Mouse (Mus musculus): ENCODE results near the gene Cops6. TPM values are rescaled to one million over a fixed set of nuclear protein-coding genes. Genes with fewer than 3 reads are reported as not detected.

Gene Cops6
- polyA plus RNA-seq, 1 experiment from 2014 or later = 319 TPM

- peak; percentile 93 for ATAC-seq (ENCODE audit: insufficient read depth, low FRiP score, low TSS enrichment)
- Histone ChIP-seq H3K4me2 (ENCODE audit: low read depth) (peak within 1 kb of the TSS; percentile 88), H3K4me1 (ENCODE audit: control insufficient read depth, insufficient read depth, low read length) (peaks cover 12% of the 10 kb centered on the region), H3K9me3 (ENCODE audit: control insufficient read depth, low read length) (no peaks in the 10 kb centered on the region), H3K4me3 (ENCODE audit: low read depth, low read length) (peak within 1 kb of the TSS; percentile 82), H3K9ac (ENCODE audit: low read length) (peak within 1 kb of the TSS; percentile 90), H3K27me3 (ENCODE audit: control insufficient read depth, insufficient read depth, low read length) (no peaks in the 10 kb centered on the region), H3K36me3 (ENCODE audit: control insufficient read depth, insufficient read depth, low read length) (peaks cover 11% of the 10 kb centered on the region), H3K27ac (ENCODE audit: low read depth, low read length) (peak within 1 kb of the TSS; percentile 93)
- under 1% methylated on average over 54 of the region's 54 CpGs for WGBS
- peak; percentile 92 for DNase-seq (ENCODE audit: low spot score)
These were observed 11.0 kb downstream of the Cops6 start, which contains the start of the genes Ap4m1 and Mcm7 for GRCm38 (mm10) chr5:138171695-138172491. TSS of gene Ap4m1 (plus strand) at chr5:138172002. TSS of gene Mcm7 (minus strand) at chr5:138172422.

DNA sequence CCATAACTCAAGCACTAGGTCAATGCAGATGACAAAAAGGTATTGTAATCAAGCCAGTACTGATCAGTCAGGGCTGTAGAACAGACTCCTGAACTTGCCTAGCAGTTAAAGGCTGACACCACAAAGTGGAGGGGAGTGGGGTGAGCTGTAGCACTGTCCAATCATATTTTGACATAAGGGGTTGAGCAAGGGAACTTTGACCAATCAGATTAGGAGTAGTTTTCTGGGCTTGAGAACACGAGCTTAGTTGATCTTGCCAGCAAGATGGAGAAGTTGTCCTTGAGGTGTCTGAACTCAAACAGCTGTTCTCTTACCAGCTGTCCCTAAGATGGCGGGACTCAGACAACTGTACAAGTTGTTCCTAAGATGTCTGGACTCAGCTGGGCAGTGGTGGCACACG, 12.3 kb downstream of the Cops6 start:
- peaks cover 11% of the 10 kb centered on the region for H3K36me3 ChIP-seq (ENCODE audit: control insufficient read depth, insufficient read depth, low read length)
- no peaks in the 10 kb centered on the region for H3K9me3 ChIP-seq (ENCODE audit: control insufficient read depth, low read length)
- peaks cover 12% of the 10 kb centered on the region for H3K4me1 ChIP-seq (ENCODE audit: control insufficient read depth, insufficient read depth, low read length)
- H3K9ac ChIP-seq (ENCODE audit: low read length) = no peak overlapping the region
- DNase-seq (ENCODE audit: low spot score) = no peak
- 87% methylated on average over 3 of the region's 3 CpGs for WGBS
- no peak overlapping the region for H3K27ac ChIP-seq (ENCODE audit: low read depth, low read length)
- H3K4me2 ChIP-seq (ENCODE audit: low read depth) = no peak overlapping the region; the same call in 1 of the 2 replicates
- H3K4me3 ChIP-seq (ENCODE audit: low read depth, low read length) = no peak overlapping the region
- ATAC-seq (ENCODE audit: insufficient read depth, low FRiP score, low TSS enrichment) = no peak
- no peaks in the 10 kb centered on the region for H3K27me3 ChIP-seq (ENCODE audit: control insufficient read depth, insufficient read depth, low read length)

DNA sequence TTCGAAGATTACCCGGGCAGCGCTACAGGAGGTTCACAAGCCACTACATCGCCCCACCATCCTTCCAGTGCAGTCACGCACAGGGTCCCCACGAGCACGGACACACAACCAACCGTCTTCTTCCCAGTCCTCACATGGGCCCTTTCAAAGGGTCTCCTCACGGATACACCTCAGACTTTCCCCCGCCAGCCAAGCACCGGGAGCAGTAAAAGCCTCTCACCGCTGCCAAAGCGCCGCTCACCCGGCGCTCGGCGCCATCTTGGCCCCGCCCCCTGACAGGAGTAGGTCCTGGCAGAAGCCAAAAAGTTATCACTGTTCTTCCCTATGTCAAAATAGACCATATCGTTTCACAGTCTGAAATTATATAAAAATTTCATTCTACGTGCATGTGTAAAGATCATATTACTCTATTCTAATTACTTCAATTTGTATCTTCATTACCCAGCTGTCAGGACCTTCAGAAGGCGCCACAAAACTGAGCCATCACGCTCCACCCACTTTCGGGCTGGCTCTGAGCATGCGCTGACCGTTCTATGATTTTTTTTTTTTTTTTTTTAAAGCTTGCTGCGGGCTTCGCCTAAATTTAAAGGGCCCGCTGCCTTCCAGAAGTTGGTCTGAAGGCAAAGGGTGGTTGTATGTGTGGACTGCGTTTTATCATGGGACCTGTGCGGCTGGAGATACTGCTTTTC, 26.2 kb downstream of the Cops6 start, which contains the start of the genes Taf6 and Cnpy4:
Taf6 (minus strand) TSS at position 502 of the 689 bp plus-strand sequence.
Cnpy4 (plus strand) TSS at position 536 of the 689 bp plus-strand sequence.
- Histone ChIP-seq H3K9me3 (ENCODE audit: control insufficient read depth, low read length) (no peaks in the 10 kb centered on the region), H3K36me3 (ENCODE audit: control insufficient read depth, insufficient read depth, low read length) (peaks cover 6% of the 10 kb centered on the region), H3K4me3 (ENCODE audit: low read depth, low read length) (peak within 1 kb of the TSS; percentile 51), H3K4me1 (ENCODE audit: control insufficient read depth, insufficient read depth, low read length) (0 out of 2 replicates have a peak, but pooled peaks cover 5% of the 10 kb centered on the region), H3K27me3 (ENCODE audit: control insufficient read depth, insufficient read depth, low read length) (no peaks in the 10 kb centered on the region), H3K4me2 (ENCODE audit: low read depth) (peak within 1 kb of the TSS; percentile 69), H3K27ac (ENCODE audit: low read depth, low read length) (no peak within 1 kb of the TSS), H3K9ac (ENCODE audit: low read length) (peak within 1 kb of the TSS; percentile 67)
- peak; percentile 83 for DNase-seq (ENCODE audit: low spot score)
- under 1% methylated on average over 31 of the region's 31 CpGs for WGBS
- peak; percentile 79 for ATAC-seq (ENCODE audit: insufficient read depth, low FRiP score, low TSS enrichment)

DNA sequence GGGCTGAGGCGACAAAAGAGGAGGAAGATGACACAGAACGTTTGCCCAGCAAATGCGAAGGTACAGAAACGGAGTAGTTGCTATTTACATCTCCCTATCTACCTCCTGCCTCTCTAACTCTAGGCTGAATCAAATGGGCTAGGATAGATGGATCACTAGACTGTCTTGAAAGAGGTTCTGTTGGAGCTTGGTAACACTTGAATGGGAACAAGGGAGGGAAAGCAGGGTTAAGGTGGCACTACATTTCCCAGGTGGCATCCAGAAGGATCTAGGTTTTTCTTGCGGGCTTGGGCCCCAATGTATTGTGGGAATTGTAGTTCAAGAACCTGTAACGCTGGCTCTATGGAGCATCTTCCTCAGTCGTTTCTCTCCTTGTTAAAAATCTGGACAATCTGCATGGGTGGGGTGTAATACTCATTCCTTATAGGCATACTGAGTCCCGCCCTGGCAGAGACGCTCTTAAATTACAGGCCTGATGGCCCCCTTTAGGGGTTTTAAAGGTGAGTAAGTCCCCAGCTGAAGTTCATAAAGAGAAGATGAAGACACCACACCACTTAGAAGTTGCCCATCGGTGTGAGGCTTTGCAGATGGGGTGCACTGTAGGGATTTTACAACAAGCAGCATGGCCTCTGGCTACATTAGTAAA, 26.9 kb downstream of the Cops6 start:
- Histone ChIP-seq H3K4me2 (ENCODE audit: low read depth) (peak overlapping the region; percentile 53), H3K27me3 (ENCODE audit: control insufficient read depth, insufficient read depth, low read length) (no peaks in the 10 kb centered on the region), H3K27ac (ENCODE audit: low read depth, low read length) (no peak overlapping the region), H3K4me3 (ENCODE audit: low read depth, low read length) (peak overlapping the region; percentile 51), H3K9ac (ENCODE audit: low read length) (peak overlapping the region; percentile 67), H3K36me3 (ENCODE audit: control insufficient read depth, insufficient read depth, low read length) (no peaks in the 10 kb centered on the region; the same call in none of the 2 replicates), H3K9me3 (ENCODE audit: control insufficient read depth, low read length) (no peaks in the 10 kb centered on the region), H3K4me1 (ENCODE audit: control insufficient read depth, insufficient read depth, low read length) (0 out of 2 replicates have a peak, but pooled peaks cover 5% of the 10 kb centered on the region)
- ATAC-seq (ENCODE audit: insufficient read depth, low FRiP score, low TSS enrichment) (peak; percentile 81), DNase-seq (ENCODE audit: low spot score) (peak; percentile 55)
- under 1% methylated on average over 10 of the region's 10 CpGs for whole genome bisulfite sequencing

DNA sequence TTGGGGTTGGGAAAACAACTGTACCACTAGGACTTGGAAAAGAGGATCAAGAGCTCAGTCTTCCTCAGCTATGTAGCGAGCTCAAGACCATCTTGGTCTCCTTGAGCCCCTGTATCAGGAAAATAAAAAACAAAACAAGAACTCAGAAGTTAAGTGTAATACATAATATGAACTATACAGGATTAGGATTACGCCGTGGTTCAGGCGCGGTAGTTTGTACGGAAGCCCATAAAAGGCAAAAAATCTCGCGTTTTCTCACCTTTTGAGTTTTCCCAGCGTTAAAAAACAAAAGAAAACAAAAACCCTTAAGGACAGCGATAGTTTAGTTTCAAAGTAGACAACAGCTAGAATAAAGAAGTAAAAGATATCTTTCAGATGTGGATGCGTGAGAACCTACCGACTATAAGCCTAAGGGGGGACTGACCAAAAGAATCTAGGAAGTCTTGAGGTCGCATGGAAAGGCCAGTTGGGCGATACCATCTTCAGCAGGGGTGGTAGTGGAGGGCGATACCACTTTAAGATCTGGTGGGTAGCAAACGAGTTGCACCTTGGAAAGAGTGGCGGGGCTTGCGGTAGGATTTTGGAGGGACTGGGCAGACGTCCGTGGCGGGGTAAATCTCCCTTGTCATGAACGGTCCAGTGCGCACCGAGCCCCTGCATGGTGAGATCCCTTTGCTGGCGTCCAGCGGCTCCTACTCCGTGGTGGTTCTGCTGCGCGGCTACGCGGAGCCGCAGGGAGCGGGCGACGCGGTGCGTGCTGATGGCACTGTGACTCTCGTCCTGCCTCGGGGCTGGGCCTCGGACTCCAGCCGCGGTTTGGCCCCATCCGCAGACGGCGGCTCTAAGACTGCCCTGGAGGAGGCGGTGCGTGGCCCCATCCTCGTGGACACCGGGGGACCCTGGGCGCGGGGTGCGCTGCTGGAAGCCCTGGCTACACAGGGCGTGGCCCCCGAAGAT, 33.2 kb downstream of the Cops6 start, which contains the start of gene Mblac1:
Mblac1 (plus strand) TSS at position 544 of the 957 bp plus-strand sequence.
- Histone ChIP-seq H3K9ac (ENCODE audit: low read length) (peak within 1 kb of the TSS; percentile 86), H3K4me3 (ENCODE audit: low read depth, low read length) (peak within 1 kb of the TSS; percentile 67), H3K4me2 (ENCODE audit: low read depth) (peak within 1 kb of the TSS; percentile 99), H3K36me3 (ENCODE audit: control insufficient read depth, insufficient read depth, low read length) (no peaks in the 10 kb centered on the region; the same call in none of the 2 replicates), H3K4me1 (ENCODE audit: control insufficient read depth, insufficient read depth, low read length) (peaks cover 4% of the 10 kb centered on the region; the same call in 1 of the 2 replicates), H3K9me3 (ENCODE audit: control insufficient read depth, low read length) (no peaks in the 10 kb centered on the region), H3K27me3 (ENCODE audit: control insufficient read depth, insufficient read depth, low read length) (no peaks in the 10 kb centered on the region), H3K27ac (ENCODE audit: low read depth, low read length) (peak within 1 kb of the TSS; percentile 76)
- ATAC-seq (ENCODE audit: insufficient read depth, low FRiP score, low TSS enrichment) (peak; percentile 82), DNase-seq (ENCODE audit: low spot score) (peak; percentile 88)
- 8% methylated on average over 54 of the region's 54 CpGs for WGBS

DNA sequence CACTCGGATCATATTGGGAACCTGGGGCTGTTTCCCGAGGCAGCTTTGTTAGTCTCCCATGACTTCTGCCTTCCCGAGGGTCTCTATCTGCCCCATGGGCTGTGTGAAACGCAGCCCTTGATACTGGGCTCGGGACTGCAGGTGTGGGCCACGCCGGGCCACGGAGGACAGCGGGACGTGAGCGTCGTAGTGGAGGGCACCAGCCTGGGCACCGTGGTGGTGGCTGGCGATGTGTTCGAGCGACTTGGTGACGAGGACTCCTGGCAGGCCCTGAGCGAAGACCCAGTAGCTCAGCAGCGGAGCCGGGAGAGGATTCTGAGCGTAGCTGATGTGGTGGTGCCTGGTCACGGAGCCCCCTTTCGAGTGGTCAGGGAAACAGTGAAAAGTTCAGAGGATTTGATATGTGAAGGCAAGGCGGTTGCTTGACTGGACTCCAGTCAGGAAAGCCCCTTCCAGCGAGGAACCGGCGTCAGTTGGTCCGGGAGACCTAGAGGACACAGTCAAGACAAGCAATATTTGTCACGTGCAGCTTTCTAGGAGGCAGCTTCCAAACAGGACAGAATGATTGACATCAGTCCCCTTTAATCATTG, 34.0 kb downstream of the Cops6 start:
- DNase-seq (ENCODE audit: low spot score) (peak; percentile 48), ATAC-seq (ENCODE audit: insufficient read depth, low FRiP score, low TSS enrichment) (peak; percentile 79)
- no peaks in the 10 kb centered on the region for H3K27me3 ChIP-seq (ENCODE audit: control insufficient read depth, insufficient read depth, low read length)
- H3K9ac ChIP-seq (ENCODE audit: low read length) = peak overlapping the region; percentile 86
- no peaks in the 10 kb centered on the region for H3K9me3 ChIP-seq (ENCODE audit: control insufficient read depth, low read length)
- peak overlapping the region; percentile 99 for H3K4me2 ChIP-seq (ENCODE audit: low read depth)
- H3K4me1 ChIP-seq (ENCODE audit: control insufficient read depth, insufficient read depth, low read length) = peaks cover 4% of the 10 kb centered on the region; the same call in 1 of the 2 replicates
- H3K36me3 ChIP-seq (ENCODE audit: control insufficient read depth, insufficient read depth, low read length) = no peaks in the 10 kb centered on the region; the same call in none of the 2 replicates
- peak overlapping the region; percentile 76 for H3K27ac ChIP-seq (ENCODE audit: low read depth, low read length)
- H3K4me3 ChIP-seq (ENCODE audit: low read depth, low read length) = peak overlapping the region; percentile 67
- 4% methylated on average over 29 of the region's 29 CpGs for WGBS

GRCm38 (mm10) chr5:138195463-138195862, 34.6 kb downstream of the Cops6 start:
- H3K4me2 ChIP-seq (ENCODE audit: low read depth) = peak overlapping the region; percentile 99; the same call in 1 of the 2 replicates
- peaks cover 4% of the 10 kb centered on the region; the same call in 1 of the 2 replicates for H3K4me1 ChIP-seq (ENCODE audit: control insufficient read depth, insufficient read depth, low read length)
- no peak overlapping the region; the same call in 1 of the 2 replicates for H3K4me3 ChIP-seq (ENCODE audit: low read depth, low read length)
- 86% methylated on average over 7 of the region's 7 CpGs for WGBS
- H3K27me3 ChIP-seq (ENCODE audit: control insufficient read depth, insufficient read depth, low read length) = no peaks in the 10 kb centered on the region
- no peaks in the 10 kb centered on the region for H3K9me3 ChIP-seq (ENCODE audit: control insufficient read depth, low read length)
- DNase-seq (ENCODE audit: low spot score) (no peak), ATAC-seq (ENCODE audit: insufficient read depth, low FRiP score, low TSS enrichment) (0 out of 2 replicates have a peak, but pooled peaks have one; percentile 4)
- no peak overlapping the region for H3K27ac ChIP-seq (ENCODE audit: low read depth, low read length)
- no peaks in the 10 kb centered on the region; the same call in 1 of the 2 replicates for H3K36me3 ChIP-seq (ENCODE audit: control insufficient read depth, insufficient read depth, low read length)
- no peak overlapping the region for H3K9ac ChIP-seq (ENCODE audit: low read length)
